8 mouse cellular contexts compared by ENCODE assay signal in the genomic region with DNA sequence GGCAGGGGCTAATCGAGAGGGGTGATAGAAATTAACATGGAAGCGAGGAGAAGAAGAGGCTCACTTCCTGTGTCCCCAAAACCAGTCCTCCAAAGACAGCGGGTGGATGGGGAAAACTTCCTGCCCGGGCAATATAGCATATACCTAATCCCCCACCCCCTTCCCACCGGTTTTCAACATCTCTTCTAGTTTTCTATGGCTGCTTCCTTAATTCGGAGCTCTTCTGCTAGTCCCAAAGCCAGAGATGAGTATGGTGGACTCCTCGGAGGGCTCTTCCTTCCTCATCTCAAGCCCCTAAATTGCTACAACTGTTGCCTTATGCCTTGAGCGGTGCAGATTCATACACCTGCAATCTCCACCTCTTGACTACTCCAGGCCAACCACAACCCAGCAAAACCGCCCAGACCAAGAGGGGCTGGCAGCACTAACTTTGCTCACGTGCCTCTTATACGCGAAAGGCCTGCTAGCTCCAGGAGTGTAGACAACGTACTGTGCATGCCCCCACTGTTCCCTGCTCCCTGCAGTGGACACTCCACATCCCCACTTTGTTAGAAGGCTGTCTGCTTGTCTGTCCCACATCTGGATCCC. TPM values are rescaled to one million over a fixed set of nuclear protein-coding genes. Genes with fewer than 3 reads are reported as not detected.
A peak's percentile ranks its signal among the peaks of the same experiment; 100 is the strongest.
DNase-seq lines count a peak whose midpoint lies in the region; ATAC-seq and TF ChIP-seq lines count a peak whose summit lies in the region.

No protein-coding gene starts in this region.

- H3K4me3 ChIP-seq in heart, embryonic 14.5 days (ENCODE audit: control insufficient read depth in 1 of 2, insufficient read depth in 1 of 2, low read depth in 1 of 2, low read length in 2 of 2): 0 out of 4 replicates have a peak overlapping the region, but pooled peaks of 1 of the 2 experiments have one; percentile 17
- H3K4me3 ChIP-seq in embryonic facial prominence, embryonic 15.5 days (replicated peaks): peak overlapping the region; percentile 30
- peak overlapping the region; percentile 16; the same call in 1 of the 2 replicates for H3K4me3 ChIP-seq in intestine, embryonic 15.5 days (replicated peaks)
- H3K4me3 ChIP-seq in midbrain, postnatal 0 days (ENCODE audit: low read depth, low read length): 0 out of 2 replicates have a peak overlapping the region, but pooled peaks have one; percentile 5

- H3K27me3 ChIP-seq in heart, embryonic 14.5 days (ENCODE audit: control insufficient read depth, insufficient read depth, low read length): peaks cover 65% of the 10 kb centered on the region
- H3K27me3 ChIP-seq in embryonic facial prominence, embryonic 15.5 days: peaks cover 66% of the 10 kb centered on the region
- peaks cover 63% of the 10 kb centered on the region for H3K27me3 ChIP-seq in intestine, embryonic 15.5 days (replicated peaks)
- no peaks in the 10 kb centered on the region for H3K27me3 ChIP-seq in midbrain, postnatal 0 days (ENCODE audit: insufficient read depth, low read length)

- no peaks in the 10 kb centered on the region for H3K9me3 ChIP-seq in heart, embryonic 14.5 days (ENCODE audit: control insufficient read depth, low read length)
- no peaks in the 10 kb centered on the region for H3K9me3 ChIP-seq in embryonic facial prominence, embryonic 15.5 days (replicated peaks)
- H3K9me3 ChIP-seq in intestine, embryonic 15.5 days: no peaks in the 10 kb centered on the region
- no peaks in the 10 kb centered on the region for H3K9me3 ChIP-seq in midbrain, postnatal 0 days (ENCODE audit: low read length)

- H3K9ac ChIP-seq in heart, embryonic 14.5 days (ENCODE audit: low read length): no peak overlapping the region
- H3K9ac ChIP-seq in embryonic facial prominence, embryonic 15.5 days: no peak overlapping the region
- H3K9ac ChIP-seq in intestine, embryonic 15.5 days: 0 out of 2 replicates have a peak overlapping the region, but pooled peaks have one; percentile 24
- H3K9ac ChIP-seq in midbrain, postnatal 0 days (replicated peaks; ENCODE audit: low read length, poor library complexity, severe bottlenecking): 0 out of 2 replicates have a peak overlapping the region, but pooled peaks have one; percentile 14

- no peak for TF ChIP-seq CTCF in midbrain, postnatal 0 days (IDR thresholded peaks at IDR 0.05)

- WGBS in heart, embryonic 14.5 days: 20% methylated on average over 13 of the region's 13 CpGs
- 18% methylated on average over 13 of the region's 13 CpGs for WGBS in embryonic facial prominence, embryonic 15.5 days
- WGBS in intestine, embryonic 15.5 days: 25% methylated on average over 13 of the region's 13 CpGs
- WGBS in midbrain, postnatal 0 days: 20% methylated on average over 13 of the region's 13 CpGs

- intact Hi-C loops in left cerebral cortex, postnatal 14 days (cut with DNase I): no loop called here

- no peak for DNase-seq in heart, adult 18-20 months
- DNase-seq in midbrain, postnatal 0 days (ENCODE audit: low spot score): no peak
- no peak for DNase-seq in left cerebral cortex, postnatal 14 days (ENCODE audit: low spot score in 2 of 2)
- no peak for DNase-seq in layer of hippocampus, postnatal 36 days
- DNase-seq in cerebellum, adult 18-20 months: no peak

- peaks cover 39 to 52% of the 10 kb centered on the region in 2 experiments for H3K4me1 ChIP-seq in heart, embryonic 14.5 days (ENCODE audit: control insufficient read depth in 2 of 2, insufficient read depth in 2 of 2, low read length in 2 of 2)
- H3K4me1 ChIP-seq in embryonic facial prominence, embryonic 15.5 days: peaks cover 89% of the 10 kb centered on the region
- peaks cover 75% of the 10 kb centered on the region for H3K4me1 ChIP-seq in intestine, embryonic 15.5 days (replicated peaks)
- peaks cover 36% of the 10 kb centered on the region for H3K4me1 ChIP-seq in midbrain, postnatal 0 days (ENCODE audit: insufficient read depth, low read length)

- no peak overlapping the region for H3K27ac ChIP-seq in heart, embryonic 14.5 days (replicated peaks in 1 of 2; ENCODE audit: control insufficient read depth in 1 of 2, insufficient read depth in 1 of 2, low read depth in 2 of 2, low read length in 2 of 2)
- peak overlapping the region; percentile 58 for H3K27ac ChIP-seq in embryonic facial prominence, embryonic 15.5 days (replicated peaks)
- H3K27ac ChIP-seq in intestine, embryonic 15.5 days: no peak overlapping the region; the same call in 1 of the 2 replicates
- no peak overlapping the region for H3K27ac ChIP-seq in midbrain, postnatal 0 days (ENCODE audit: low read depth, low read length)

- H3K4me2 ChIP-seq in heart, embryonic 14.5 days (ENCODE audit: low read length): peak overlapping the region; percentile 96
- H3K4me2 ChIP-seq in embryonic facial prominence, embryonic 15.5 days (replicated peaks): peak overlapping the region; percentile 96
- H3K4me2 ChIP-seq in intestine, embryonic 15.5 days (replicated peaks): peak overlapping the region; percentile 99
- H3K4me2 ChIP-seq in midbrain, postnatal 0 days (ENCODE audit: low read depth, low read length, poor library complexity, severe bottlenecking): peak overlapping the region; percentile 82; the same call in 1 of the 2 replicates

- ATAC-seq in heart, embryonic 14.5 days (ENCODE audit: insufficient number of reproducible peaks, insufficient read depth, low FRiP score, low read depth): no peak
- ATAC-seq in embryonic facial prominence, embryonic 15.5 days (ENCODE audit: insufficient number of reproducible peaks, low FRiP score, low TSS enrichment, low read depth): no peak
- ATAC-seq in intestine, embryonic 15.5 days: no peak
- no peak for ATAC-seq in midbrain, postnatal 0 days (ENCODE audit: low FRiP score)

- peaks cover 20% of the 10 kb centered on the region for H3K36me3 ChIP-seq in heart, embryonic 14.5 days (ENCODE audit: control insufficient read depth, insufficient read depth, low read length)
- peaks cover 14% of the 10 kb centered on the region for H3K36me3 ChIP-seq in embryonic facial prominence, embryonic 15.5 days
- peaks cover 14% of the 10 kb centered on the region; the same call in 1 of the 2 replicates for H3K36me3 ChIP-seq in intestine, embryonic 15.5 days
- peaks cover 11% of the 10 kb centered on the region for H3K36me3 ChIP-seq in midbrain, postnatal 0 days (ENCODE audit: insufficient read depth, low read length)

RNA-seq across cellular contexts. Expression of a gene that starts 0.6 kb away (rescaled TPM):
- polyA plus RNA-seq in heart, embryonic 14.5 days (2014; fragmentation: Nextera tagmentation; extraction: Ambion mirVana): 31.2 and 34.2 TPM in 2 replicates
- total RNA-seq in heart, adult 18-20 months (2021): 10 to 100 TPM; 23.9 to 27.0 TPM
- 272 and 311 TPM in 2 replicates for polyA plus RNA-seq in embryonic facial prominence, embryonic 15.5 days (2015; fragmentation: Nextera tagmentation; extraction: Ambion mirVana)
- 52.7 and 53.8 TPM in 2 replicates for polyA plus RNA-seq in intestine, embryonic 15.5 days (2015; fragmentation: Nextera tagmentation; extraction: Ambion mirVana)
- total RNA-seq in midbrain, postnatal 0 days (2014; rRNA removed): 16.2 and 16.6 TPM in 2 replicates
- polyA plus RNA-seq in midbrain, postnatal 0 days (2015; fragmentation: Nextera tagmentation; extraction: Ambion mirVana): 18.7 and 19.9 TPM in 2 replicates
- total RNA-seq in left cerebral cortex, postnatal 14 days (2021): 1 to 10 TPM; 7.4 to 8.9 TPM
- total RNA-seq in layer of hippocampus, postnatal 36 days (2021): 1 to 10 TPM; 3.5 to 4.8 TPM

RNA-seq across cellular contexts. Expression of a gene that starts 8.0 kb away (rescaled TPM):
- 71.7 and 73.0 TPM in 2 replicates for polyA plus RNA-seq in heart, embryonic 14.5 days (2014; fragmentation: Nextera tagmentation; extraction: Ambion mirVana)
- total RNA-seq in heart, adult 18-20 months (2021): 10 to 100 TPM; 39.3 to 44.7 TPM
- 106 and 116 TPM in 2 replicates for polyA plus RNA-seq in embryonic facial prominence, embryonic 15.5 days (2015; fragmentation: Nextera tagmentation; extraction: Ambion mirVana)
- 147 and 149 TPM in 2 replicates for polyA plus RNA-seq in intestine, embryonic 15.5 days (2015; fragmentation: Nextera tagmentation; extraction: Ambion mirVana)
- 39.8 and 48.0 TPM in 2 replicates for total RNA-seq in midbrain, postnatal 0 days (2014; rRNA removed)
- 32.8 and 34.2 TPM in 2 replicates for polyA plus RNA-seq in midbrain, postnatal 0 days (2015; fragmentation: Nextera tagmentation; extraction: Ambion mirVana)
- 10 to 100 TPM; 27.5 to 32.9 TPM for total RNA-seq in left cerebral cortex, postnatal 14 days (2021)
- 10 to 100 TPM; 27.4 to 29.9 TPM for total RNA-seq in layer of hippocampus, postnatal 36 days (2021)

RNA-seq across cellular contexts. Expression of a gene that starts 12.7 kb away (rescaled TPM):
- 0.31 TPM in 1 of 2 replicates, not detected in the other for polyA plus RNA-seq in heart, embryonic 14.5 days (2014; fragmentation: Nextera tagmentation; extraction: Ambion mirVana)
- total RNA-seq in heart, adult 18-20 months (2021): under 1 TPM; 0.37 to 0.54 TPM
- polyA plus RNA-seq in embryonic facial prominence, embryonic 15.5 days (2015; fragmentation: Nextera tagmentation; extraction: Ambion mirVana): 22.7 and 26.0 TPM in 2 replicates
- 0.41 and 0.74 TPM in 2 replicates for polyA plus RNA-seq in intestine, embryonic 15.5 days (2015; fragmentation: Nextera tagmentation; extraction: Ambion mirVana)
- total RNA-seq in midbrain, postnatal 0 days (2014; rRNA removed): 1.2 and 2.3 TPM in 2 replicates
- polyA plus RNA-seq in midbrain, postnatal 0 days (2015; fragmentation: Nextera tagmentation; extraction: Ambion mirVana): 0.51 and 1.0 TPM in 2 replicates
- 10 to 100 TPM in 1 of 2 experiments, 1 to 10 TPM in 1; 3.0 to 10.0 TPM for total RNA-seq in left cerebral cortex, postnatal 14 days (2021)
- 1 to 10 TPM; 3.0 to 3.7 TPM for total RNA-seq in layer of hippocampus, postnatal 36 days (2021)

RNA-seq across cellular contexts. Expression of a gene that starts 20.2 kb away (rescaled TPM):
- polyA plus RNA-seq in heart, embryonic 14.5 days (2014; fragmentation: Nextera tagmentation; extraction: Ambion mirVana): 0.70 and 0.81 TPM in 2 replicates
- total RNA-seq in heart, adult 18-20 months (2021): under 1 TPM; 0.35 to 0.39 TPM
- polyA plus RNA-seq in embryonic facial prominence, embryonic 15.5 days (2015; fragmentation: Nextera tagmentation; extraction: Ambion mirVana): 8.0 and 9.2 TPM in 2 replicates
- 4.9 and 5.7 TPM in 2 replicates for polyA plus RNA-seq in intestine, embryonic 15.5 days (2015; fragmentation: Nextera tagmentation; extraction: Ambion mirVana)
- 11.8 and 22.6 TPM in 2 replicates for total RNA-seq in midbrain, postnatal 0 days (2014; rRNA removed)
- polyA plus RNA-seq in midbrain, postnatal 0 days (2015; fragmentation: Nextera tagmentation; extraction: Ambion mirVana): 68.9 and 72.4 TPM in 2 replicates
- 1 to 10 TPM; 4.4 to 7.4 TPM for total RNA-seq in left cerebral cortex, postnatal 14 days (2021)
- total RNA-seq in layer of hippocampus, postnatal 36 days (2021): 1 to 10 TPM; 1.3 to 1.7 TPM

Comparison
In these comparisons a context has a peak if more than half of its experiments do, and no peak if none do; other contexts are left out.
1. H3K9ac ChIP-seq: peak in intestine, embryonic 15.5 days (single experiment) and midbrain, postnatal 0 days (single experiment); none in heart, embryonic 14.5 days (single experiment) and embryonic facial prominence, embryonic 15.5 days (single experiment).
2. Peak in every context shown above with its lines, with median percentiles within 50 percentile points of each other: H3K4me2 ChIP-seq.